Mouse (Mus musculus): ENCODE results near the gene Arid2.
"Not testable (repeated sequence)": the region's sequence is repeated elsewhere in the genome, so short reads cannot be mapped to it uniquely, and the experiment has no call there.

Arid2 gene

GRCm38 (mm10) chr15:96419920-96420319, 132.6 kb downstream of the Arid2 start:
- DNase-seq (ENCODE audit: low read depth): no peak

- no peak for DNase-seq (ENCODE audit: low read depth)
Observed at GRCm38 (mm10) chr15:96434202-96434601, 146.9 kb downstream of the Arid2 start.

- not testable (repeated sequence) for DNase-seq (ENCODE audit: low read depth)
Observed at GRCm38 (mm10) chr15:96441480-96441879, 154.2 kb downstream of the Arid2 start.

- DNase-seq (ENCODE audit: low read depth): no peak
Observed at GRCm38 (mm10) chr15:96446785-96447184, 159.5 kb downstream of the Arid2 start.

DNA sequence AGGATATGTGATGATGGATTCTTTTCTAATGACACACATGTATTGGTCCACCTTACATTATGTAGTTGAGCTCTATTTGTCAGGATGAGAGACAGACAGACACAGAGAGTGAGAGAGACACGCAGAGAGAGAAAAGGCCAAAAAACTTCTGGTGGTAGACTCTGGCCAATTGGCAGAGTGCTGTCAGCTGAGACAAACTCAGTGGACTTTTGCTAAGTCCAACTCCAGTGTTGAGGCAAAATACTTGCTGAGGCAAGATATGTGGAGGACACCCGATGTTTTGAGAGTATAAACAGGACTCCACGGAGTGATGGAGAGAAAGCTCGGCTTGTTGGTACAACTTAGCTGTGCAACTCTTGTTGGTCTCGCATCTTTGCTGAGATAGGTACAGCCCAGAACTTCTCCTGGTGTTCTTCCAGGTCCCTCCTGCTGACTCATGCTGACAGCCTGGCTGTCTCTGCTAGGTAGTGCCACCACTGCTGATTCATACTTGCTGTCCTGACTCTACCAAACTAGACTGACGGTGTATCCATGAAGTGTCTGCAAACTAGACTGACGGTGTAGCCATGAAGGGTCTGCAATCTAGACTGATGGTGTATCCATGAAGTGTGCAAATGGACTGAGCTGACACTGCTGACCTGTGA, 161.5 kb downstream of the Arid2 start:
- no peak for DNase-seq (ENCODE audit: low read depth)

DNA sequence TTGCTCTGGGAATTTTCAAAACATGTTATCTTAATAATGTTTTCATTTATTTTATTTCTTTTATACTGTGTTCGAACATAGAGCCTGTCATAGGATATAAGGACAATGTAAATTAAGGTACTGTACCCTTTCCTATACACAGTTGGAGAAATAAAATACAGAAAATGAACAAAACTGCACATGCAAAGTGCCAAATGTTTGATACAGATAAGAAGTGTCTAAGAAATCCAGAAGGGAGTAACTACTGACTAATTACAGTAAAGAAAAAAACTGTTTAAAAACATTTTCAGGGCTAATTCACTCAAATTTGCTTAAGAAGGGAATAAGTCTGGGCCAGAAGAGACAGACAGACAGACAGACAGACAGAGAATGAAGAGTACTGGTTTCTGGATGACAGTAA, 166.0 kb downstream of the Arid2 start:
- DNase-seq (ENCODE audit: low read depth): no peak

Data from fibroblast of lung, adult 2 months (primary cell).